Mouse (Mus musculus): Measurements from ENCODE around the gene Tbc1d23. TPM values are rescaled to one million over a fixed set of nuclear protein-coding genes. Genes with fewer than 3 reads are reported as not detected.
"Not testable (repeated sequence)": the region's sequence is repeated elsewhere in the genome, so short reads cannot be mapped to it uniquely, and the experiment has no call there.

The Tbc1d23 gene
- total and polyA plus RNA-seq, 3 experiments = 4.0 to 34.0 (median 33.7) TPM

DNA sequence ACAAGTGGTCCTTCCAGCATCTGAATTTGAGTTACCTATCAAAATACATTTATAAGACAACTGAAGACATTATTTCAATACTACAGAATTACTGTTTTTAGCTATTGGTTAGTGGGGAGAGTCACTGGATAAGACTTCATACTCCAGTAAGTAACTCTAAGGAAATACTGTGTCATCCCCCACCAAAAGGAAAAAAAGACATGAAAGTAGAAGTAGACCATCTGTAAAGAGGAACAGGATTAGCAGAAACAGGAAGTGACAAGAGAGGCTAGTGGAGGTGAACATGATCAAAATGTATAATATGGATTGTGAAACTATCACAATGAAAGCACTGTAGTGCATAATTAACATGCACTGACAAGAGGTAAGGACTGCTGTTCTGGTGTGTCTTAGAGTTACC, 15.3 kb downstream of the Tbc1d23 start:
- DNase-seq = no peak

DNA sequence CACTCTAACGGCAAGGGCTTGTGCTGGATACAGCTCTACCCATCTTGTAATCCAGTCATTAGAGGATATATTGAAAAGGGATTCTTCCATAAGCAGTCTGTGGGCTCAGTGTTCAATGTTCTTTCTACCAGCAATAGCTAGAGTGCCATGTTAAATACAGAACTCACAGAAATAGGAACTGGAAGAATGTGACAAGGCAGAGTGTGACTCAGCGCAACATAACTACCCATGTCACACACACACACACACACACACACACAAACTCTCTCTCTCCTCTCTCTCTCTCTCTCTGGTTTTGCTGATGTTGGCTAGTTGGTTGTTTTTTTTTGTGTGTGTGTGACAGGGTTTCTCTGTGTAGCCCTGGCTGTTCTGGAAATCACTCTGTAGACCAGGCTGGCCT, 20.3 kb downstream of the Tbc1d23 start:
- DNase-seq = no peak

DNA sequence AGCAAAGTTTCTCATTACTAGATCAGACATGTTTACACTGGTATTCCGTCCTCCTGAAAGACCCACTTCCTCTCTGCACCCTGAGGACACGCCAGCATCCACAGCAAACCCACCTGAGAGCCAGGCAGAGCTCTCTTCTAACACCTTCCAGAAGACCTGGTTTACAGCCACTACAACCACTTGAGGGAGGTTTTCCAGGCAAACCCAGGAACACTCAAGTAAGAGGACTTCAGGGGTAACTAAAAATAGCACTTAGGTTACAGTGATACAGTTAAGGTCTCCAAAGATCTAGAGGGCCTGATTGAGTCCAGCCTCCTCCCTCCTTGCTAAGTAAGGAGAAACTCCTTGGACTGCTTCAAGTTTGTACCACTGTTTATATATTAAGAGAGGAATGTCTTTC, 23.0 kb downstream of the Tbc1d23 start:
- DNase-seq = no peak

DNA sequence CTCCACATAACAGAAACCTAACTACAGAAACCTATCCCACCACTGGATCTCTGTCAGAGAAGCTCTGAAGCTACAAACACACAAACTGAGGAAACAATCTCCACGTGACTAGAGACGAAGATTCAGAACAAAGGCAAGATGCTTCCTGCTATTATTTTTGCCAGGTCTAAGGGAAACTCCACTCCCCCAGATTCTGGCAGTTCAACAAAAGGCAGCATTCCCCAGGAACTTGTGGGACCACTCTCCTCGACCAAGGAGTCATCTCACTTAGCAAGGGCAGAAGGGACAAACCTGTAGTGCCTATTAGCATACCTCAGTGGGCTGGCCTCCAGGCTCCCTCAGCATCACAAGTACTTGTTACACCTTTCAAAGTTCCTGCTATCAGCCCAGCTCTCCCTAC, 34.0 kb downstream of the Tbc1d23 start:
- no peak for DNase-seq

DNA sequence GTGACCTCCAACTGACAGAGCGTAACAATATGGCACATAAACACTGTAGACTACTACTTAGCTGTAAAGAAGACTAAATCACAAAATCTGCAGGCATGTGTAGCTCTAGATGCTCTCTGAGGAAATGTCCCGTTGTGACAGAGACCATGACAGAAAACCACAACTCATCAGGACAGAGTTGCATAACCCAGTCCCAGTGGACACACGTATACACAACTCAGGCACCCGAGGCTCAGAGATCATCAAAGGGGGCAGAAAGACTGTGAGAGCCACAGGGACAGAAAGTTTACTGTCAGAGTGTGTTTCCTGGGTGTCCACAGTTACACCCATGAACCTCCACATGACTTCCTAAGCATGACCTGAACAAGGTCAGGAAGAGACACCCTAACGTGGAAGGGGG, 34.7 kb downstream of the Tbc1d23 start:
- no peak for DNase-seq

DNA sequence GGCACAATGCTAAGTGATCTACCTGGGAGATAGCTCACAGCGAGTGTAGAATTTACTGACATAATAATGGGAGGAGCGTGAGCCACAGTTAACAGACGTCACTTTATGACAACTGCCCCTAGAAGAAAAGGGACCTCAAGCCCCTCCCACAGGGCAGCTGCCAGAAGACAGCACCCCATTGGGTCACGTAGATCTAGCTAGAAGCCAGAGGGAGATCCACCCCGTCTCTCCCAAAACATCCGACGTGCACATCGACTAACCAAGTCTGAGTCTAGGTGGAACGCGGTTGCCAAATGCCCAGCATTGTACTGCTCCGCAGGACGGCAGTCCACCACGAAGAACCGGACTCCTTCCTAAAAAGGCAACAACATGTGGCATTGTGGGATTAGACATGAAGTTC, 40.1 kb downstream of the Tbc1d23 start:
- no peak for DNase-seq

DNA sequence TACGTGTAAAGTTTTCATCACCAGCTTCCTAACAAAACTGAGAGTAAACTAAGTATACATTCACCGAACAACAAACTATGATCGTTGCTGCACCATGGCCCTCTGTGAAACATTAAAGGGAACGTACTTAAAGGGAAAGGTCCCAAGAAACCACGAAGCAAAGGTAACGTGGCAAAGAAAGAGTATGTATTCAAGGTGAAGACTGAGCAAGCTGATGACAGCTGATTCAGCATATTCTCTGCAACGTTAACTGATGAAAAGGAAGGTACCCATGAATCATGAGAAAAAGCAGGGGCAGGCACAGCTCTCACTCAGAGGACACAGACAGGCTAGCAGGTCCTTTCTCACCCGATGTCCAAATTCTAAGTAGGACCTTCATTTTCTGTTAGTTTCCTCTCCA, 40.9 kb downstream of the Tbc1d23 start:
- DNase-seq = no peak

DNA sequence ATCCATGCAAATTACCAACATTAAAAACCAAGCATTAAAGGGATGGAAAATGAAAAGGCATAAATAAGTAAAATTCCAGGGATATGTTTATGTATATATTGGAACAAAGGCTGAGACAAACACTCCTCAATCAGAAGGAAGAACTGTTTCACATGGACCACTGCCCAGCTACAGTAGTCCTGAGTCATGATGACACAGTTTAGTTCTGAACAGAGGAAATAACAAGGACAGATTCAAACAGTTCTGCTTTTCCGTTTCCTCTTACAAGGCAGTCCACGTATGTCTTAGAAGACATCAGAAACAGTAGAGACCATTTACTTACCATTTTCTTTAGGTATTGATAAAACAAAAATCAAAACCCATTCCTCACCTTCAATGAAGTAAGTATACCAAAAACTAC, 41.8 kb downstream of the Tbc1d23 start:
- DNase-seq = no peak

DNA sequence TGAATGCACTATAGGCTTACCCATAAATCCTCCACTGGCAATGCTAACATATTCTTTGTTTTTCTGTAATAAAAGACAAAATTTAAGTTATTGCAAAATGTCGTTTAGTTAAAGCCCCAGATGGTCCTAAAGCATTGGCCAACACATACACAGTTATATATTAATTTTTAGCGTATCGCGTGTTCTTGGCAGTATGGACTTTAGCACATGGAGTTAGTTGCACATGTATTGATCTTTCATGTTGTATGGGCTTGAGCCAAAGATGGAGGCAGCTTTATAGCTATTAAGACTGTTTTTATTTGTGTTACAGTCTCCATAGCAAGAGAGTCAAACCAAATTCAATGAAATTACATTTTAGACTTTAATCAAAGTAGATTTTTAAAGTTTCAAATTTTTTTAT, 44.7 kb downstream of the Tbc1d23 start:
- no peak for DNase-seq

DNA sequence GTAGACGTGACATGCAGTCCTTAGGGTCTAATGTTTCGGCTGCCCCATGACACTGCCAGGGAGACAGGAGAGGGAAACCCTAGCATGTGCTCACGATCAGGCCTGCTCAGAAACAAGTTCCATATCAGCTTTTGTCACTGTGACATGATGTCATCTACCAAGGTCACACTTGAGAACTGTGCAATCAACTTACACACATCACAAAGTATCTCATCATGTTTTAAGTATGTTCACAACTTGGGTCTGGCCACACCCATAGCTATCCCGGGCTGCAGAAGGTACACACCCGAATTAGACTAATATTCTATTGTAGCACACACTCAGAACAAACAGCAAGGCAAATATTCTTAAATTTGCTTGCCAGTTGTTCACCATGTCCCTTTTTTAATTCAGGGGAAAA, 49.3 kb downstream of the Tbc1d23 start:
- DNase-seq = no peak

DNA sequence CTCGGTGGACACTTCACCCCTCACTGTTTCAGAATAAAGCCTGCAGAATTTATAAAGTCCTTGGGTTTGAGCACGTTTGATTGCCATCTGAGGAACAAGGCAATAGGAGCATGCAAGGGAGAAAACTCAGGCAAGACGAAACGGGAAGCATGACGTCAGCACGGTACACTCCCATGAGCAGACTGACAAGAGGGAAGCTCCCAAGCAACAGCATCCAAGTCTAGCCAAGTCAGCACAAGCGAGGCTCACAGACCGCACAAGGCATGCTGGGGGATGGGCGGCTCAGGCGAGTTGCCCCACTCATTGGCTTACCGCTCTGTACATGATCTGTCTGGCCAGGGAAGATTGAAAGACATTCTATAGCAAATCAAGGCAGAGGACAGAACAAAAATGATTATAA, 50.1 kb downstream of the Tbc1d23 start:
- peak; percentile 24 for DNase-seq

DNA sequence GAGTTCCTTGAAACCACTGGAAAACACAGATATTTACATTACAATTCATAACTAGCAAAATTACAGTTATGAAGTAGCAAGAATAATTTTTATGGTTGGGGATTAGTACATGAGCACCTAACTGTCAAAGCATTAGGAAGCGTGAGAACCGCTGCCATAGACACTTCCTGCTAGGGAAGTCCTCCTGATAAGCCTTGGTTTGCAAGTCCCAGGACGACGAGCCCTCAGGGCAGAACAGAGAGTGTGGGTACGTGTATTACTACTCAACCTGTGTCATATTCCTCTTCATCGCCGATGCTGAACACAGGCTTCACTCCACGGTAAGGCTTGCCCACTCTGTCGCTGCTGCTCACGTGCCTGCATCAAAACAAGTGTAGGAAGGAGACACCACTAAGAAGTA, 53.6 kb downstream of the Tbc1d23 start:
- DNase-seq = no peak

DNA sequence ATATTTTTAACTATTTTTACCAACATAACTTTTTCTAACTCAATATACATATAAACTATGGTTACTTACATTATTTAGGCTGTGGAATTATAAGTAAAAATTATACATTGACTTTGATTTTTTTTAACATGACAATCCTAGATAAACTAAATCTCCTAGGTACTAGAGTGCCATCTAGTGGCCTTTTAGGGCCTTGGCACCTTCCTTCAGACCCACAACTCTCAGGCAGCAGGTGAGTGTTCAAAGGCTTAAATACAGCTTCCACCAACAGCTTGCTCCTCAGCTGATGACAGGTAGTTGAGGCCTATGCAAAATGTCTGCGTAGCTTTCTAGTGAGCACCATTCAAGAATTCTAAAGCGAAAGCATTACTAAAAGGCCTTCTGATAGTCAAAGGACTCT, 54.0 kb downstream of the Tbc1d23 start:
- DNase-seq = no peak

DNA sequence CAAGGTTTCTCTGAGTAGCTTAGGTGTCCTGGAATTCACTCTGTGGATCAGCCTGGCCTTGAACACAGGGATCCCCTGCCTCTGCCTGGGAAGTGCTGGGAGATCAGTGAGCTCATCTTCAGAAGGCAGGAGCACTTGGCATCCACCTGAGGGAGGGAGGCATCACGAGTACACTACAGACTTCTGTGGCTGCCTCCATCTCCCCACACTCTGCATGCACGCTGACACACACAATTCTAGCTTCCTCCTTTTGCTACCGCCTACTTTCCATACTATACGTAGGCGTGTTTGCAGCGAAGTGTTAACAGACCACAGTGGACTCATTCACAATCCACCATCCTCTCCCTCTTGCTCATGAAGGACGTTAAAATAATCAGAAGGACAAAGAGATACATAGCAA, 55.0 kb downstream of the Tbc1d23 start:
- DNase-seq = no peak

DNA sequence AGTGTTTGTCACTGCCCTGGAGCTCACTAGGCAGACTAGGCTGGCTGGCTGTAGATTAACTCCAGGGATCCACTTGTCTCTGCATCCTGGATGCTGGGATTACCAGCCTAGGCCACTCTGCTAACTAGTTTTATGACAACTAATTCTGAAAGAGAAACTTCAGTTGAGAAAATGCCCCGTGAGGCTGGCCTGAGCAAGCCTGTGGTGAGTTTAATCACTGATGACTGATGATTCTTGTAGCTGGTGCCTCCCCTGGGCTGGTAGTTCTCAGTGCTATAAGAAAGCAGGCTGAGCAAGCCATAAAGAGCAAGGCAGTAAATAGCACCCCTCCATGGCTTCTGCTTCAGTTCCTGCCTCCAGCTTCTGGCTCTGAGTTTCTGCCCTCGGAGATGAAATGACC, 55.6 kb downstream of the Tbc1d23 start:
- DNase-seq = no peak

DNA sequence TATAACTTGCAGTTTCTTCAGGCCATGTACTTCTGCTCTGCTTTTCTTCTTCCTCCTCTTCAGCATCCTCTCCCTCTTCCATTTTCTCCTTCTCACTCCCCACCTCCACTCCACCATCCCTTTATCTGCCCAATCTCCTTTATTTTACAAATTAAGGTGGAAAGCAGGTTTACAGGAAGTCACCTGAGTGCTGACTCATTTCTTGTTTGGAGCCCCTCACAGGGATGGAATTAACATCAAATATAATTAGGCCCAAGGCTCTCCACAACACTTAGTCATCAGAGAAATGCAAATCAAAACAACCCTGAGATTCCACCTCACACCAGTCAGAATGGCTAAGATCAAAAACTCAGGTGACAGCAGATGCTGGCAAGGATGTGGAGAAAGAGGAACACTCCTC, 56.8 kb downstream of the Tbc1d23 start:
- not testable (repeated sequence) for DNase-seq

DNA sequence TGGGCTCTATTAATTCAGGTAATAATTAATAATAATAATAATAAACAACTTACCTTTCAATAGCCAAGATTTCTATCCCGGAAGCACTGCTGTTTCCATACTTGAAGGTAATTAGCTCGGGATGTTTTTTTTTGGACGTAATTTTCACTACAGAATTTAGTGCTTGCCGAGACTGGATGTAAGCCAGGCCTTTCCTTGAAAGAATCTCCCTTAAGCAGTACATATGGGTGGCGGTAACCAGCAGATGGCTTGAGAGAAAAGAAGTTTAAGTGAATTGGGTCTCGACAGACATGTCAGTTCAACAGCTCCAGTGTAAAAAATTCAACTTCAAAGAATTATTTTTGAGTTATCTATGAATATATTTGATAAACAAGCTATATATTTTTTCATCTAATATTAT, 59.7 kb downstream of the Tbc1d23 start:
- no peak for DNase-seq

DNA sequence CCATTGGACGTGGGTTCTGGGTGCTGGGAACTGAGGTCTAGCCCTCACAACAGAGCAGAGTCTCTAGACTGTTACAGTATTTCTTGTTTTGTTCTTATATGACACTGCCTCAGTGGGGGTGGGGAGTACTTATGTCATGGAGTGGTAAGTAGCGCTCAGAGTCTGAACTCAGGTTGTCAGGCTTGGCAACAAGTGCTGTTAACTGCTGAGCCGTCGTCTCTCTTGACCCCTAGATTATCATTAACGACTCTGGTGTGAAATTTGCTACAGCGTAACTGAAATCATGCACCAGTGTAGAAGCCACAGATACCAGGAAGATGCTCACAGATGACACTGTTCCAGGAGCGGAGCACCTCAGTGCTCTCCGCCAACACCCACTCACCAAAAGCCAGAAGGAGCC, 60.1 kb downstream of the Tbc1d23 start:
- DNase-seq = no peak

DNA sequence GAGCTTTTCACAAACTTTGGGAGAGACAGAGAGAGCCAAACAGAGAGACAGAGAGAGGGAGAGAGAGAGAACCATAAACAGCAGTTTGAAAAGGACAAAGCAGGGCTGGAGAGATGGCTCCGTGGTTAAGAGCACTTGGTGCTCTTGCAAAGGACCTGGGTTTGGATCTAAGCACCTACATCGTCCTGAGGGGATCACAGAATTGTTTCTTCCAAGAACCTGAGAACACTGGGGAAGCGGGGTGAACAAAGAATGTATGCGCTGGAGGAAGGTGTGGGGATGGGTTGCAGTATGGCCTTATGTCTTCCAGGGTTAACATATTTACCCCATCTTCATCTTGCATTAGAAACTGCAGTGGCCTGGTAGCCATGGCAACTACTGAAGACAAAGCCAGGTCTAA, 63.1 kb downstream of the Tbc1d23 start:
- DNase-seq = no peak

DNA sequence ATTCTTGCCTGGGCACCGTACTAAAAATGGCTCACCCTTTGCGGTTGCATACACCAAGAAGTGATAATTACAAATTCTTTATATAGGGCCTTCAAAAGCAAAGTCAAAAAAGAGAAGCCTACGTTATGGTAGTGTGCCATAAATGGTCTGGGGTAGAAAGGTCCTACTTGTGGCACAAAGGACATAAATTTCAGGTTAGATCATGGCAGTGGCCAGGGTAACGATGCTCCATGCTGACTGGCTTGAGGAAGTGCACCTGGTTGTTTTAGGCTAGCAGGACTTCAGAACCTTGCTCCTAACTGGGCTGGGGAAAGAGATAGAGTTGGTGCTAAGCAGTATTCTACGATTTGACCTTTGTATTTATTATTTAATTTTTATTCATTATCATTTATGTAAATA, 63.8 kb downstream of the Tbc1d23 start:
- DNase-seq = no peak

DNA sequence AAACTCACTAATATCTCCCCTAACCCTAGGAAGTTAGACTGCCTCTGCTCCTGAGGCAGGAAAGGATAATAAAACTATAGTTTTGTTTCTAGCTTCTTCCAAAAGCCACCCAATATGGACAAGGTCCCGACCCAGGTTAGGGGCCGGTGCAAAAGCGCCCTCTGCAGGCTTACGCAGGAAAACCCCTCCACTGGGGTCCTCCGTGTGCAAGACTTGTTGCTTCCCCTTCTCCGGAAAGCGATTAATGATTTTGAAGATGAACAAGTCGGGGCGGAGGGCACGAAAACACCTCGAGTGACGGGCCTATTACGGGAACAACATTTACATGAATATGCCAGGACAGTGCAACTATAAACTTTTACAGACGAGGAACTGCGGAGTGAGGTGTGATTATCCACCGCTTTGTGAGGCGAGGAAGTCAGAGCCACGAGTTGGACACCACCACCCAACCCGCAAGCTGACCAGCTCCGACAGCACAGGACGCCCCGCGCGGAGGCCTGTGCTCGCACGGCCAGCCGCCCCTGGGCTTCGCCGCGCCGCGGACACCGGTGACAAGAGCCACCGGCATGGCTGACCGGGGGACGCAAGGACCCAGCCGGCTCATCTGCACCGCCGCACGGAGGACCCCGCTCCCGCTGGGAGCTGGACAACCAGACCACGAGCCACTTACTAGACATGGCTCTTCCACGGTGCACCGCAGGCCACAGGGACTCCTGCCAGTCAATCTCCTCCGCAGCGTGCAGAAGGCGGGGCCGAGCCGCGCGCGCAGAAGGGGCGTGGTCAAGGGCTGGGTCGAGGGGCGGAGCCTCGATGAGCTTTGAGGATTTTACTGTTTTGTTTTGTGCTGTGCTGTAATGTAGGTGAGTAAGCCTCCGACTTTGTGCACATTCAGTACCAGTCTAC, 64.4 kb downstream of the Tbc1d23 start, which contains the start of gene Nit2:
Gene Nit2 (minus strand): TSS at position 731 of the 903 bp plus-strand sequence.
- peak; percentile 98 for DNase-seq

DNA sequence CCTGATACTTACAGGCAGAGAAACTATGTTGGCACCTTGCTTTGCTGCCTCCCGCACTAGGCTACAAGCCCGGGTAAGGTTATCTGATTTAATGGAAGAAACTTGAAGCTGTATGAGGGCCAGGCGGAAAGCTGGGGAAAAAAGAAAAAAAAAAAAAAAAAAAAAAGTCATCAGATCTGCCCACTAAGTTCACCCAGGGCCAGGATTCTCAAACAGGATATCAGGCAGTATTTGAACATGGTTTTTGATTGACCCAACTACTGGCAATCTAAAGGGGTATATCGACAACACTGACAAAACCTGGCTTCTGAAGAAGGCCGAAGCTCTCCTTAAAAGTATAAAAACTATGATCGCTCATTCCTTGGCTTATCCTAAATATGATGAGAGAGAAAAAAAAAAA, 65.2 kb downstream of the Tbc1d23 start:
- no peak for DNase-seq

DNA sequence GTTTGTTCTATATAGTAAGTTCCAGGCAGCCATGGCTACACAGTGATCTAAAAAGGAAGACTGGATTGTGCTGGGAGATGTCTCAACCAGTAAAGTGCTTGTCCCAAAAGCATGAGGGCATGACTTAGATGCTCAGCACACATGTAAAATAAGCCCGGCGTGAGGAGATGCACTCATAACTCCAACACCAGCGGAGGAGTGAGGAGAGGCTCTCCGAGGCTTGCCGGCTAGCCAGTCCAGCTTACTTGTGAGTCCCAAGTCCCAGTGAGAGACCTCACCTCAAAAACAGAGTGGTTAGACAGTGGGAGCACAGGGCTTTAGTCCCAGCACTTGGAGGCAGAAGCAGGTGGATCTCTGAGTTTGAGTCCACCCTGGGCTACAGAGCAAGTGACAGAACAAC, 66.1 kb downstream of the Tbc1d23 start:
- DNase-seq = no peak

DNA sequence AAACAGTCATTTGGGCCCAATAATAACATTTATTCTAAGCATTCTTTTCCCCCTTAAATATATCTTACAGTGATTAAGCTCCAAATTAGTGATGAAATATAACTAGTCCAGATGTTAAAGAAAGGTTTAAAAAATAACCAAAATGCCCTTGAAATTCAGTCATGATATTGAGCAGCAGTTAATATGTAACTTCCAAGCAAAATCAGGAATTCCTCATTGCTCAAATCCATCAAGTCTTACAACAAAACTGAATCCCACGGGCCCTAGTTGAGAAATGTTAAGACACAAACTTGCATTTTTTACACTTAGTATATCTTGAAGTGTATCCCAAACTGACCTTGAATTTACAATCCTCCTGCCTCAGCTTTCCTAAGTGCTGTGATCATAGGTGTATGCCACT, 67.6 kb downstream of the Tbc1d23 start:
- no peak for DNase-seq
